Mouse (Mus musculus): ENCODE measurements around the gene 9230112D13Rik. TPM values are rescaled to one million over a fixed set of nuclear protein-coding genes. Genes with fewer than 3 reads are reported as not detected.

Gene 9230112D13Rik
- total RNA-seq, 1 experiment from 2014 or later, result not detected

- no peak for ATAC-seq (replicated peaks; ENCODE audit: low read depth, poor library complexity, severe bottlenecking)
Observed at GRCm38 (mm10) chr14:34501804-34502474, 20.7 kb downstream of the 9230112D13Rik start.

GRCm38 (mm10) chr14:34501447-34501803 lies 21.2 kb downstream of the 9230112D13Rik start:
- no peak for ATAC-seq (replicated peaks; ENCODE audit: low read depth, poor library complexity, severe bottlenecking)

GRCm38 (mm10) chr14:34500309-34500708 lies 22.3 kb downstream of the 9230112D13Rik start:
- ATAC-seq (replicated peaks; ENCODE audit: low read depth, poor library complexity, severe bottlenecking), result no peak

- no peak for ATAC-seq (replicated peaks; ENCODE audit: low read depth, poor library complexity, severe bottlenecking)
Observed at GRCm38 (mm10) chr14:34499664-34500063, 22.9 kb downstream of the 9230112D13Rik start.

- ATAC-seq (replicated peaks; ENCODE audit: low read depth, poor library complexity, severe bottlenecking), result no peak
Observed at GRCm38 (mm10) chr14:34497346-34497745, 25.3 kb downstream of the 9230112D13Rik start.

GRCm38 (mm10) chr14:34493682-34494081 lies 28.9 kb downstream of the 9230112D13Rik start:
- no peak for ATAC-seq (replicated peaks; ENCODE audit: low read depth, poor library complexity, severe bottlenecking)

GRCm38 (mm10) chr14:34492688-34493087 lies 29.9 kb downstream of the 9230112D13Rik start:
- ATAC-seq (replicated peaks; ENCODE audit: low read depth, poor library complexity, severe bottlenecking), result no peak

- ATAC-seq (replicated peaks; ENCODE audit: low read depth, poor library complexity, severe bottlenecking), result no peak
Observed at GRCm38 (mm10) chr14:34490965-34491364, 31.6 kb downstream of the 9230112D13Rik start.

GRCm38 (mm10) chr14:34489928-34490327 lies 32.7 kb downstream of the 9230112D13Rik start:
- no peak for ATAC-seq (replicated peaks; ENCODE audit: low read depth, poor library complexity, severe bottlenecking)

GRCm38 (mm10) chr14:34486169-34486568 lies 36.4 kb downstream of the 9230112D13Rik start:
- no peak for ATAC-seq (replicated peaks; ENCODE audit: low read depth, poor library complexity, severe bottlenecking)

GRCm38 (mm10) chr14:34483469-34484341 lies 38.9 kb downstream of the 9230112D13Rik start:
- no peak for ATAC-seq (replicated peaks; ENCODE audit: low read depth, poor library complexity, severe bottlenecking)

GRCm38 (mm10) chr14:34471591-34471990 lies 51.0 kb downstream of the 9230112D13Rik start:
- no peak for ATAC-seq (replicated peaks; ENCODE audit: low read depth, poor library complexity, severe bottlenecking)

- no peak for ATAC-seq (replicated peaks; ENCODE audit: low read depth, poor library complexity, severe bottlenecking)
Observed at GRCm38 (mm10) chr14:34466291-34466690, 56.3 kb downstream of the 9230112D13Rik start.

Other genes with a start within 250 kb of the 9230112D13Rik start
- gene Shld2, start 212.3 kb downstream of the 9230112D13Rik start, total RNA-seq (2017), result 17.1 and 19.9 TPM in 2 replicates
- 124 and 148 TPM in 2 replicates for gene Glud1, start 212.1 kb downstream of the 9230112D13Rik start, total RNA-seq (2017)
- not detected in 2 replicates for gene Fam25c, start 167.4 kb downstream of the 9230112D13Rik start, total RNA-seq (2017)
- gene Sncg, start 148.0 kb downstream of the 9230112D13Rik start, total RNA-seq (2017), result not detected in 2 replicates
- gene Mmrn2, start 147.3 kb downstream of the 9230112D13Rik start, total RNA-seq (2017), result not detected in 2 replicates
- gene Bmpr1a, start 19.5 kb downstream of the 9230112D13Rik start, total RNA-seq (2017), result 0.32 and 0.34 TPM in 2 replicates
- gene Ldb3, start 65.9 kb upstream of the 9230112D13Rik start, total RNA-seq (2017), result not detected in 2 replicates
- not detected in 2 replicates for gene Opn4, start 77.3 kb upstream of the 9230112D13Rik start, total RNA-seq (2017)
- 138 and 179 TPM in 2 replicates for gene Wapl, start 151.1 kb upstream of the 9230112D13Rik start, total RNA-seq (2017)